Mouse (Mus musculus) gastrocnemius, postnatal 36 days (tissue): Measurements from ENCODE around the gene Oas1e. TPM values are rescaled to one million over a fixed set of nuclear protein-coding genes. Genes with fewer than 3 reads are reported as not detected.

Experiments
- DNase-seq, 2 experiments: peaks; one replicate each; pipeline ENCODE4 v3.0.0; 2022
- intact Hi-C: fragments of 180-260 bp; cut with DNase I; formaldehyde crosslinking; loops from one replicate; pipeline ENCODE4 v1.15.1; 2025
- total RNA-seq, 2 experiments: library from RNA; stranded (reverse); gene quantifications; 2 replicates each; pipeline ENCODE4 v1.2.3; 2021

Oas1e gene
- total RNA-seq, 2 experiments from 2014 or later, result not detected

- intact Hi-C loops, result no loop called here
- no peak for DNase-seq
These were observed 17.9 kb downstream of the Oas1e start, which contains the start of gene Oas3 for GRCm38 (mm10) chr5:120777478-120777877. Gene Oas3 (minus strand): TSS chr5:120777661.

GRCm38 (mm10) chr5:120776801-120777200, 18.5 kb downstream of the Oas1e start:
- no peak for DNase-seq
- intact Hi-C loops, result no loop called here

- intact Hi-C loops, result no loop called here
- no peak for DNase-seq
These were observed 19.9 kb downstream of the Oas1e start for GRCm38 (mm10) chr5:120775287-120775985.

- no peak for DNase-seq
- intact Hi-C loops, result no loop called here
These were observed 25.9 kb downstream of the Oas1e start for GRCm38 (mm10) chr5:120769396-120769795.

- intact Hi-C loops, result no loop called here
- DNase-seq, result no peak
These were observed 30.3 kb downstream of the Oas1e start for GRCm38 (mm10) chr5:120765010-120765409.

GRCm38 (mm10) chr5:120761901-120762300, 33.4 kb downstream of the Oas1e start:
- intact Hi-C loops, result no loop called here
- no peak for DNase-seq

- intact Hi-C loops, result no loop called here
- no peak for DNase-seq
These were observed 41.1 kb downstream of the Oas1e start for GRCm38 (mm10) chr5:120754215-120754614.

- no peak for DNase-seq
- intact Hi-C loops, result no loop called here
These were observed 42.5 kb downstream of the Oas1e start for GRCm38 (mm10) chr5:120752786-120753185.

GRCm38 (mm10) chr5:120751206-120751605, 44.1 kb downstream of the Oas1e start:
- no peak for DNase-seq
- intact Hi-C loops, result no loop called here

- intact Hi-C loops, result no loop called here
- no peak for DNase-seq
These were observed 45.6 kb downstream of the Oas1e start, which contains the start of gene Oas2 for GRCm38 (mm10) chr5:120749688-120750087. Gene Oas2 (minus strand): TSS chr5:120749853.

GRCm38 (mm10) chr5:120746451-120746850, 48.9 kb downstream of the Oas1e start:
- intact Hi-C loops, result no loop called here
- DNase-seq, result no peak

- intact Hi-C loops, result no loop called here
- DNase-seq, result no peak
These were observed 53.2 kb downstream of the Oas1e start for GRCm38 (mm10) chr5:120742125-120742524.

Other genes starting within 250 kb of the Oas1e start
- 10 to 100 TPM; 35.2 to 44.6 TPM for gene Tpcn1, start 206.9 kb downstream of the Oas1e start, total RNA-seq
- gene Iqcd, start 206.5 kb downstream of the Oas1e start, total RNA-seq, result under 1 TPM in 1 of 2 experiments, not detected in 1; 0.15 TPM
- 1 to 10 TPM; 5.6 to 6.8 TPM for gene Rita1, start 182.9 kb downstream of the Oas1e start, total RNA-seq
- gene Ddx54, start 182.8 kb downstream of the Oas1e start, total RNA-seq, result 10 to 100 TPM; 15.8 to 17.7 TPM
- gene Cfap73, start 161.3 kb downstream of the Oas1e start, total RNA-seq, result not detected
- not detected for gene Rasal1, start 146.7 kb downstream of the Oas1e start, total RNA-seq
- under 1 TPM; 0.38 to 0.91 TPM for gene Dtx1, start 83.6 kb downstream of the Oas1e start, total RNA-seq
- gene Oas2, start 45.7 kb downstream of the Oas1e start, total RNA-seq, result under 1 TPM; 0.18 to 0.37 TPM
- not detected for gene Oas3, start 17.9 kb downstream of the Oas1e start, total RNA-seq
- under 1 TPM; 0.15 to 0.30 TPM for gene Oas1c, start 17.0 kb upstream of the Oas1e start, total RNA-seq
- gene Oas1f, start 51.8 kb upstream of the Oas1e start, total RNA-seq, result not detected
- gene Oas1h, start 65.9 kb upstream of the Oas1e start, total RNA-seq, result not detected
- under 1 TPM in 1 of 2 experiments, not detected in 1; 0.27 TPM for gene Oas1g, start 92.1 kb upstream of the Oas1e start, total RNA-seq
- gene Oas1a, start 112.0 kb upstream of the Oas1e start, total RNA-seq, result under 1 TPM in 1 of 2 experiments, not detected in 1; 0.13 TPM
- not detected for gene Oas1d, start 119.0 kb upstream of the Oas1e start, total RNA-seq
- gene Rph3a, start 214.6 kb upstream of the Oas1e start, total RNA-seq, result not detected